Mouse (Mus musculus): ENCODE measurements around the gene Tln1. TPM values are rescaled to one million over a fixed set of nuclear protein-coding genes. Genes with fewer than 3 reads are reported as not detected.
A peak's percentile ranks its signal among the peaks of the same experiment; 100 is the strongest.

Gene Tln1
- total and polyA plus RNA-seq, 3 experiments: 22.3 to 59.3 (median 50.1) TPM

DNA sequence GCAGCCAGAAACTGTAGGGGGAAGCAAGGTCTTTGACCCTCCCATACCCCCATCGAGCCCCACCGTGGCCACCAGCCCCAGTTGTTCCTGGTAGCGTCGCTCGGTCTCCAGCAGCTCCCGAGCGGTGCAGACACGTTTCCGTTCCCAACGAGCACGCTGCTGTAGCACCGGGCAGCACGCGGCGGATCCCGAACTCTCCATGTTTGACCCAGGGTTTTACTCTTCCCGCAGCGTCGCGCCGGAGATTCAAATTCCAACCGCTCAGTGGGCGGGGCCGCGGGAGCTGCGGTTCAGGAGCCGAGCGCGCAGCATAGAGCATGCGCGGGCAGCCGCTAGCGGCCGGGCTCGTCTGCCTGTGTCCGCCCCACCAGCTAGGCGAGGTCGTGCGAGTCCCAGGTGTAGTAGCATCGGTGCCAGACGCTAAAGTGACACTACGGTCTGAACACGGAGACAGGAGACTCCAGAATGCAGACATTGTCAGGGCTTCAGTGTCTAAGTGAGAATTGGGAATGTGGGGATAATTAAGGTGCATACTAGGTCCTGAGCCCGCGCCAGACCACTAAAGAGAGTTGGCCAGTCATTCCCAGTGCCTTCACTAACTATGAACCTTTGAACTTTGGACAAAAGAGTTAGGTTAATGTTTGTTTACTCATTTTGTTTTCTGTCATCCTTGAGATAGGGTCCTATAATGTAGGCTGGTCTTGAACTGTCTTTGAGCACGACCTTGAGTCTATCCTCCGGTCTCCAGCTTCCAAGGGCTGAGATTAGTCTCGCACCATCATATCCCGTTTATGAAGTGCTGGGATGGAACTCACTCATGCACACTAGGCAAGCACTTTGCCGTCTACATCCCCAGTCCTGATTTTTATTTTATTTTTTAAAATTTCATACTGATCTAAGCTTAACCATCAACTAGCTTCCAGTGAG lies 62.8 kb downstream of the Tln1 start, which contains the start of gene Arhgef39:
Gene Arhgef39 (minus strand): TSS at position 289 of the 927 bp plus-strand sequence.
- in situ Hi-C loops (cut with MboI; ENCODE audit: low pct_ligation_motif_present, low pct_unique_long_range_greater_than_20kb, low sequenced_read_pairs): no loop called here
- Histone ChIP-seq H3K4me2 (ENCODE audit: insufficient read depth, low read depth, poor library complexity, severe bottlenecking) (peak within 1 kb of the TSS; percentile 58), H3K4me1 (ENCODE audit: control insufficient read depth in 1 of 2, insufficient read depth in 2 of 2) (peaks cover 0 to 17% of the 10 kb centered on the region in 2 experiments; a peak in 2 of 4 replicates), H3K9ac (ENCODE audit: insufficient read depth, low read depth) (peak within 1 kb of the TSS; percentile 4; the same call in 1 of the 2 replicates), H3K79me2 (replicated peaks; ENCODE audit: control insufficient read depth, extremely low read depth, insufficient read depth, poor library complexity, severe bottlenecking) (no peaks in the 10 kb centered on the region), H3K27ac (ENCODE audit: insufficient read depth, low read depth) (no peak within 1 kb of the TSS), H3K27me3 (replicated peaks) (peaks cover 49% of the 10 kb centered on the region), H3K4me3 (replicated peaks in 1 of 3; ENCODE audit: low read depth in 2 of 3, low read length in 2 of 3, poor library complexity in 1 of 3) (peak within 1 kb of the TSS; percentile 51 to 64 (median 59)), H3K9me3 (replicated peaks; ENCODE audit: low read length) (no peaks in the 10 kb centered on the region), H3K36me3 (replicated peaks in 1 of 2; ENCODE audit: control insufficient read depth in 1 of 2, insufficient read depth in 1 of 2, low read length in 1 of 2) (peaks cover 4 to 31% of the 10 kb centered on the region in 2 experiments)
- TF ChIP-seq MXI1 (IDR thresholded peaks at IDR 0.05; ENCODE audit: low read depth, low read length) (peak; percentile 35; the same call in 1 of the 2 replicates), NELFE (IDR thresholded peaks at IDR 0.05; ENCODE audit: low read depth, low read length) (peak; percentile 44; the same call in 1 of the 2 replicates), NRF1 (IDR thresholded peaks at IDR 0.05; ENCODE audit: low read depth, low read length) (peak; percentile 96), CHD2 (IDR thresholded peaks at IDR 0.05; ENCODE audit: low read length) (no peak), POLR2A (IDR thresholded peaks at IDR 0.05; ENCODE audit: low read depth, low read length) (peak; percentile 38; the same call in 1 of the 2 replicates)
- DNase-seq (ENCODE audit: extremely low read depth): peak; percentile 58
- dilution Hi-C loops (cut with MboI; ENCODE audit: extremely low pct_ligation_motif_present, extremely low pct_unique_long_range_greater_than_20kb, low sequenced_read_pairs): no loop called here

DNA sequence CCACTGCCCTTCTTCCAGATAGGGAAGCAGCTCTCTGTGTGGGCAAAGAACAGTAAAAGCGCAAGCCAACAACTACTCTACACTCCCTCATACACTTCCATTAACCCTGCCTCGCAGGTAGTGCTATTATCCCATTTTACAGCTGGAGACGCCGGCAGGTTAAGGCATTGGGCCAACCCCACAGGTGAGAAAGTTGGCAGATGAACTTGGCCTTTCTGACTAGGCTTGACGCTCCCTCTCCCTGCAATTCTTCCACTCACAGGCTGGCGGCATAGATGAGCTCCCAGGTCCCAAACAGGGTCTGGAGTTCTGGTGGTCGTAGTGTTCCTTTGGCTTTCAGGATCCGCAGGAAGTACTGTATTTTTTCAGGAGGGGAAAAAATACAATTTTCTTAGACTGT lies 63.5 kb downstream of the Tln1 start:
- DNase-seq (ENCODE audit: extremely low read depth): peak; percentile 28
- peak overlapping the region; percentile 4; the same call in 1 of the 2 replicates for H3K9ac ChIP-seq (ENCODE audit: insufficient read depth, low read depth)
- H3K4me2 ChIP-seq (ENCODE audit: insufficient read depth, low read depth, poor library complexity, severe bottlenecking): peak overlapping the region; percentile 58
- no peaks in the 10 kb centered on the region for H3K79me2 ChIP-seq (replicated peaks; ENCODE audit: control insufficient read depth, extremely low read depth, insufficient read depth, poor library complexity, severe bottlenecking)
- TF ChIP-seq ZNF384 (IDR thresholded peaks at IDR 0.05; ENCODE audit: low read depth, low read length) (no peak), CTCF (conservative IDR thresholded peaks at IDR 0.05 in 1 of 2, IDR thresholded peaks at IDR 0.05 in 1 of 2; ENCODE audit: low read depth in 2 of 2, low read length in 2 of 2) (peak in 1 of 2 experiments; percentile 48; a peak in 2 of 4 replicates)
- H3K4me3 ChIP-seq (replicated peaks in 1 of 3; ENCODE audit: low read depth in 2 of 3, low read length in 2 of 3, poor library complexity in 1 of 3): peak overlapping the region; percentile 51 to 64 (median 59)
- H3K36me3 ChIP-seq (replicated peaks in 1 of 2; ENCODE audit: control insufficient read depth in 1 of 2, insufficient read depth in 1 of 2, low read length in 1 of 2): peaks cover 4 to 31% of the 10 kb centered on the region in 2 experiments
- no peak overlapping the region for H3K27ac ChIP-seq (ENCODE audit: insufficient read depth, low read depth)
- dilution Hi-C loops (cut with MboI; ENCODE audit: extremely low pct_ligation_motif_present, extremely low pct_unique_long_range_greater_than_20kb, low sequenced_read_pairs): no loop called here
- no peaks in the 10 kb centered on the region for H3K9me3 ChIP-seq (replicated peaks; ENCODE audit: low read length)
- peaks cover 42% of the 10 kb centered on the region for H3K27me3 ChIP-seq (replicated peaks)
- in situ Hi-C loops (cut with MboI; ENCODE audit: low pct_ligation_motif_present, low pct_unique_long_range_greater_than_20kb, low sequenced_read_pairs): no loop called here
- peaks cover 0 to 22% of the 10 kb centered on the region in 2 experiments; a peak in 2 of 4 replicates for H3K4me1 ChIP-seq (ENCODE audit: control insufficient read depth in 1 of 2, insufficient read depth in 2 of 2)

DNA sequence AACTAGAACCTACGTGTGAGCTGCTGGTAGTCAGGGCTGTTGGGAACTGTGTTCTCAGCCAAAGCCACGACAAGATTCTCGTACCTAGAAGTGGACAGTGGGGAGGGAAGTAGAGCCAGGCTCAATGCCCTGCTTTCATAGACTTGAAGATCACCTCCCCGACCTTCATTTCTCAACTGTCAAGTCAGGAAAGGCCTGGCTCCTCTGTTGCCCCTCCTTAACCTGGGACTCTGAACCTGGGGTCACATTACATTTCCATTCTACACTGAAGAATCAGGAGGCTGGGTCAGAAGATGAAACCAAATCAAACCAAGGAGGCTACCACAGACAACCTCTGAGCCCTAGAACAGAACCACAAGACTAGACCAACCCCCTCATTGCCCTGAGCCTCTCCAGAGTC lies 64.5 kb downstream of the Tln1 start:
- Histone ChIP-seq H3K4me2 (ENCODE audit: insufficient read depth, low read depth, poor library complexity, severe bottlenecking) (no peak overlapping the region), H3K4me1 (ENCODE audit: control insufficient read depth in 1 of 2, insufficient read depth in 2 of 2) (peaks cover 0 to 24% of the 10 kb centered on the region in 2 experiments; a peak in 2 of 4 replicates), H3K36me3 (replicated peaks in 1 of 2; ENCODE audit: control insufficient read depth in 1 of 2, insufficient read depth in 1 of 2, low read length in 1 of 2) (peaks cover 4 to 31% of the 10 kb centered on the region in 2 experiments), H3K9me3 (replicated peaks; ENCODE audit: low read length) (no peaks in the 10 kb centered on the region), H3K79me2 (replicated peaks; ENCODE audit: control insufficient read depth, extremely low read depth, insufficient read depth, poor library complexity, severe bottlenecking) (no peaks in the 10 kb centered on the region), H3K9ac (ENCODE audit: insufficient read depth, low read depth) (no peak overlapping the region), H3K27ac (ENCODE audit: insufficient read depth, low read depth) (no peak overlapping the region), H3K27me3 (replicated peaks) (peaks cover 32% of the 10 kb centered on the region), H3K4me3 (replicated peaks in 1 of 3; ENCODE audit: low read depth in 2 of 3, low read length in 2 of 3, poor library complexity in 1 of 3) (no peak overlapping the region)
- in situ Hi-C loops (cut with MboI; ENCODE audit: low pct_ligation_motif_present, low pct_unique_long_range_greater_than_20kb, low sequenced_read_pairs) (no loop called here), dilution Hi-C loops (cut with MboI; ENCODE audit: extremely low pct_ligation_motif_present, extremely low pct_unique_long_range_greater_than_20kb, low sequenced_read_pairs) (no loop called here)
- no peak for DNase-seq (ENCODE audit: extremely low read depth)
- TF ChIP-seq ZC3H11A (IDR thresholded peaks at IDR 0.05; ENCODE audit: low read depth, low read length) (no peak), NRF1 (IDR thresholded peaks at IDR 0.05; ENCODE audit: low read depth, low read length) (no peak), USF2 (conservative IDR thresholded peaks at IDR 0.05; ENCODE audit: low read depth, low read length) (no peak), UBTF (IDR thresholded peaks at IDR 0.05; ENCODE audit: low read depth, low read length) (no peak)
